Mouse (Mus musculus) heart, embryonic 11.5 days (tissue): ENCODE data around the gene Il1rap. TPM values are rescaled to one million over a fixed set of nuclear protein-coding genes. Genes with fewer than 3 reads are reported as not detected.

Experiments used
- ATAC-seq: fragments of 200-750 bp; cut with Nextera tagmentation; replicated peaks from 2 replicates; pipeline ENCODE4 v1.8.0; 2017; ENCODE audit warnings: moderate library complexity; ENCODE audit not compliant: insufficient number of reproducible peaks, low FRiP score, low TSS enrichment
- H3K27ac ChIP-seq: fragments of 300-500 bp; sonication (generic); 2 replicates; pipeline ENCODE4 v1.5.1; 2014; ENCODE audit warnings: mild to moderate bottlenecking, low read depth, low read length
- H3K27me3 ChIP-seq: fragments of 300-500 bp; sonication (generic); 2 replicates; pipeline ENCODE4 v1.6.1; 2014; ENCODE audit warnings: mild to moderate bottlenecking, low read length, mixed read lengths; ENCODE audit not compliant: control insufficient read depth, insufficient read depth
- H3K36me3 ChIP-seq: fragments of 300-500 bp; sonication (generic); 2 replicates; pipeline ENCODE4 v1.6.1; 2014; ENCODE audit warnings: mild to moderate bottlenecking, low read length, moderate library complexity, mixed read lengths; ENCODE audit not compliant: control insufficient read depth, insufficient read depth
- H3K4me1 ChIP-seq: fragments of 300-500 bp; sonication (generic); 2 replicates; pipeline ENCODE4 v1.6.1; 2014; ENCODE audit warnings: low read length; ENCODE audit not compliant: control insufficient read depth, insufficient read depth
- H3K4me2 ChIP-seq: fragments of 300-500 bp; sonication (generic); 2 replicates; pipeline ENCODE4 v1.6.1; 2014; ENCODE audit warnings: mild to moderate bottlenecking, moderate library complexity
- H3K4me3 ChIP-seq: fragments of 300-500 bp; sonication (generic); 2 replicates; pipeline ENCODE4 v1.5.1; 2014; ENCODE audit warnings: low read depth, low read length
- H3K9ac ChIP-seq: fragments of 300-500 bp; sonication (generic); 2 replicates; pipeline ENCODE4 v1.6.1; 2014; ENCODE audit warnings: mild to moderate bottlenecking, low read depth, low read length, moderate library complexity
- H3K9me3 ChIP-seq: fragments of 300-500 bp; sonication (generic); replicated peaks from 2 replicates; pipeline ENCODE4 v1.6.1; 2016; ENCODE audit warnings: low read length; ENCODE audit not compliant: control insufficient read depth
- WGBS: fragments of 180-500 bp; shearing (Covaris S2); extraction: QIAGEN DNeasy Blood & Tissue Kit; methylation state at CpG from one replicate; pipeline ENCODE4 v1.1.7; 2014; ENCODE audit not compliant: insufficient replicate concordance; 5-methylcytosine and 5-hydroxymethylcytosine counted together
- polyA plus RNA-seq: library from polyadenylated mRNA; unstranded; fragments of >200 nt; fragmentation: Nextera tagmentation; extraction: Ambion mirVana; gene quantifications from 2 replicates; pipeline ENCODE4 v1.2.1, GENCODE M21; 2014

Il1rap gene
- polyA plus RNA-seq, 1 experiment from 2014 or later, result 7.5 TPM

DNA sequence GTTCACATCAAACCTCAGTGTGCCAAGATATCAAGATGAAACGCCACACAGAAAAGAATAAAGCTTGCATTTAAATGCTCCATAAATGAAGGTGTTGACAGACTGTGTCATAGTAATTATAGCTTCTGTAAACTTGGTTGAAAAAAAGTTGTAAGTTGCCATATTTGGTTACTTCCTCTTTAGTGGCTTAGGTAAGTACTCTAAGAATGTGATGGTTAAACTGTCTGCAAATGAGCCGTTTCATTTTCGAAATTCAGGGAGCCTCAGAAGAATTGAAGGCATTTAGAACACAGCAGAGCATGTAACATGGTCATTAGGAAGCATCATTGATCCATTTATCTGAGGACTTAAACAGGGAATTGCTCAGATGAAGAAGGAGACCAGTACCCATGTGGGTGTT, 146.6 kb downstream of the Il1rap start:
- H3K4me2 ChIP-seq, result no peak overlapping the region
- no peak overlapping the region for H3K27ac ChIP-seq
- H3K9ac ChIP-seq, result no peak overlapping the region
- H3K9me3 ChIP-seq, result no peaks in the 10 kb centered on the region
- no peaks in the 10 kb centered on the region for H3K4me1 ChIP-seq
- ATAC-seq, result no peak
- no peaks in the 10 kb centered on the region for H3K36me3 ChIP-seq
- WGBS, result 72% methylated on average over 3 of the region's 3 CpGs
- no peak overlapping the region for H3K4me3 ChIP-seq
- H3K27me3 ChIP-seq, result no peaks in the 10 kb centered on the region

DNA sequence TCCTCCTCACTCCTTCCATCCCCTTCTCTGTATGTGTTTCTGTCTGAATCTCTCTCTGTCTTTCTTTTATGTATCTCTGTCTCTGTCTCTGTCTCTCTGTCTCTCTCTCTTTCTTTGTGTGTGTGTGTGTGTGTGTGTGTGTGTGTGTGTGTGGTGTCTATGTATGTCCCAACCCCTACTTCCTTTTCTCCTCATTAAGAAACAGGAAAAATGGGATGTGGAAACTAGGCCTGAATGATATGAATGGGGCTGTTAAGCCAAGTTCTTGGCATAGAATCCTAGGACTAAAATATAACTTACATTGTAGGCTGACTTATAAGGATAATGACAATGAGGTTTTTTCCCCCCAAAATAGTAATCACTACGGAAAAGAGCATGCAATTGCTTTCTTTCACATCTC, 149.4 kb downstream of the Il1rap start:
- no peaks in the 10 kb centered on the region for H3K27me3 ChIP-seq
- H3K36me3 ChIP-seq, result no peaks in the 10 kb centered on the region
- WGBS, result 70% methylated on average over 1 of the region's 1 CpGs
- H3K4me2 ChIP-seq, result no peak overlapping the region
- ATAC-seq, result no peak
- no peak overlapping the region for H3K4me3 ChIP-seq
- H3K9ac ChIP-seq, result no peak overlapping the region
- H3K9me3 ChIP-seq, result no peaks in the 10 kb centered on the region
- no peak overlapping the region for H3K27ac ChIP-seq
- no peaks in the 10 kb centered on the region for H3K4me1 ChIP-seq

DNA sequence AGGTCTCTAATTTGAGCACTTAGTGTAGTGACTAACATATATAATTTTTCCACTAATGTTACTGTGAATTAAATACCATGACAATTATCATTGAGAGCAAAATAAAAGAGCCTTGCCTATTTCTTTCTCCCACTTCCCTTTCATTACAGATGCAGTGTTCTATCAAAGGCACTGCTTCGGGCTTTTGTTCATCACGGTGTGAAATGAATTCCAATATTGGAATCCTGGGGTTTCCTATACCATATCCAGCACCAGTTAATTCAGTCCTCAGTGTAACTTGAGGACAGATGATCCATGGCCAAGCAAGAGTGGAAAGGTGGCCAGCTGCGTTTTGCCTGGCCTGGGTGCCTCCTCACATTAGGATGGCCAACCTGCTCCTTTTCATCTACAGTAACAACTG, 151.1 kb downstream of the Il1rap start:
- Histone ChIP-seq H3K4me3 (no peak overlapping the region), H3K27me3 (no peaks in the 10 kb centered on the region), H3K27ac (no peak overlapping the region), H3K9me3 (no peaks in the 10 kb centered on the region), H3K4me2 (no peak overlapping the region), H3K9ac (no peak overlapping the region), H3K36me3 (no peaks in the 10 kb centered on the region), H3K4me1 (no peaks in the 10 kb centered on the region)
- 82% methylated on average over 3 of the region's 3 CpGs for WGBS
- no peak for ATAC-seq

DNA sequence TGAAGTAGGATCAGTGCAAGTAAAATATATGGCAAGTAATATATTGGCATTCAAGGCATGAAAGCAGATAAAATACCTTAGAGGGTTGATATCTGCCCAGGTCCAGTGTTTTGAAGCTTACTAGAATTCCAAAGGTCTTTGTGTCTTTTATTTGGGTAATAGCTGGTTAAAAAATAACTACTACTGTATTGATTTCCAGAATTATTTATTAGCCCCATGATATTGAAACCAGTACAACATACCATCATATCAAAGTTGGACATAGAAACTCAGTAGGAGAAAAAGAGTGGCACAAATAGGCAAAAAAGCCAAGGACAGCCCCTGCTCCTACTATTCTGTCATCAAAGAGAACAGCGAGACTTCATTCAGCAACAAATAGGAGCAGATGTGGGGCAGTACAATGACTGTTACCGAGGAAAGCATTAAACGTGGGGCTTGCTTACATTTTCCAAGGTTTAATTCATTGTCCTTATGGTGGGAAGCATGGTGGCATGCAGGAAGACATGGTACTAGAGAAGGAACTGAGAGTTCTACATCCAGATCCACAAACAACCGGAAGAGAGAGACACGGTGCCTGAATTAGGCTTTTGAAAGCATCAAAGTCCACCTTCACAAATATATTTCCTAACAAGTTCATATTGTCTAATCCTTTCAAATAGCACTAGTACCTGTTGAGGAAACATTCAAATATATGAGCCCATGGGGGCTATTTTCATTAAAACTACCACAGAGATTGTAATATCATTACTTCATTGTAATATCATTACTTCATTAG, 174.1 kb downstream of the Il1rap start:
- ATAC-seq, result no peak
- no peak overlapping the region for H3K4me2 ChIP-seq
- H3K4me1 ChIP-seq, result no peaks in the 10 kb centered on the region
- H3K9me3 ChIP-seq, result no peaks in the 10 kb centered on the region
- no peak overlapping the region for H3K9ac ChIP-seq
- no peak overlapping the region for H3K4me3 ChIP-seq
- no peak overlapping the region for H3K27ac ChIP-seq
- no peaks in the 10 kb centered on the region for H3K36me3 ChIP-seq
- no peaks in the 10 kb centered on the region for H3K27me3 ChIP-seq
- 76% methylated on average over 5 of the region's 5 CpGs for WGBS

DNA sequence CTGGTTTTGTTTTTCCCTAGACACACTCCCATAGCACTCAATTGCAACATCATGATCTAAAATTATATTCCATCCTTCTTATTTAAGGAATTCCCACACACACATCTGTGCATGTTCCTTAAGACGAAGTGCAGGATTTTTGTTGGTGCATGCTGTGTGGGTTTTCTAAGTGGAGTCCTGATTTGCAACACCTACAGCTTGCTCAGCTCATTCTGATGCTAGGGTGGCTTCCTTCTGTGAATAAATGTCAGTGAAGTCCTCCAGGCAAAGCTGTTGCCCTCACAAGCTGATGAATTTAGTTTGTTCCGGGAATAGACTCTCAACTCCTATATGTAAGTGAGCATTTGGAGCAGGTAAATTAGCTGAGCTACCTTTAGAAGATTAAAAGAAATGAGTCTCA, 194.5 kb downstream of the Il1rap start:
- Histone ChIP-seq H3K4me2 (no peak overlapping the region), H3K4me3 (no peak overlapping the region), H3K9me3 (no peaks in the 10 kb centered on the region), H3K27ac (no peak overlapping the region), H3K4me1 (no peaks in the 10 kb centered on the region), H3K36me3 (no peaks in the 10 kb centered on the region), H3K27me3 (no peaks in the 10 kb centered on the region), H3K9ac (no peak overlapping the region)
- 77% methylated on average over 2 of the region's 2 CpGs for WGBS
- no peak for ATAC-seq

DNA sequence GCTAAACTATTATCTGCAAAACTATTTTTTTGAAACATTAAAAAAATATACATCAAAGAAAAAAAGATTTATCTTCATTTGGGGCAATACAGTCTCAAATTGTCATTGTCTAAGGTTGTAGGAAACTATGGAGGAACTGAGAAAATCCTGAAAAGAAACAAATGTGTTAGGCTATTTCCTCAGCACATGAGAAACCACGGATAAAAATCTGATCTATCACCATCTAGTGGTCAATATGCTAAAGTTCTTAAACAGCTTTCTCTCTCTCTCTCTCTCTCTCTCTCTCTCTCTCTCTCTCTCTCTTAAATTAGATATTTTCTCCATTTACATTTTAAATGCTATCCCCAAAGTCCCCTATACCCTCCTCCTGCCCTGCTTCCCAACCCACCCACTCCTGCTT, 195.6 kb downstream of the Il1rap start:
- Histone ChIP-seq H3K36me3 (no peaks in the 10 kb centered on the region), H3K4me2 (no peak overlapping the region), H3K27ac (no peak overlapping the region), H3K9ac (no peak overlapping the region), H3K4me3 (no peak overlapping the region), H3K4me1 (no peaks in the 10 kb centered on the region), H3K27me3 (no peaks in the 10 kb centered on the region), H3K9me3 (no peaks in the 10 kb centered on the region)
- WGBS, result 9% methylated on average over 1 of the region's 1 CpGs
- ATAC-seq, result no peak

Other genes with a start within 250 kb of the Il1rap start
- gene Cldn1, start 209.9 kb upstream of the Il1rap start, polyA plus RNA-seq, result 1.4 and 2.0 TPM in 2 replicates
- not detected in 2 replicates for gene Cldn16, start 118.6 kb upstream of the Il1rap start, polyA plus RNA-seq
- not detected in 2 replicates for gene Tmem207, start 54.9 kb upstream of the Il1rap start, polyA plus RNA-seq